ENCODE assay signal across 16 mouse cellular contexts in genomic region chr5:66080529-66081220, GRCm38 (mm10).
DNase-seq lines count a peak whose midpoint lies in the region; ATAC-seq and TF ChIP-seq lines count a peak whose summit lies in the region.
"Had no signal": no experiment of that assay in that cellular context is flagged by ENCODE, and none has a peak within 500 bp of the region (broad histone marks: within the 10 kb centered on the region; RNA-seq: fewer than 3 reads in every experiment).

No protein-coding gene starts in this region.

- peak; percentile 72 for ATAC-seq in stomach, postnatal 0 days (ENCODE audit: low FRiP score, low TSS enrichment)
- ATAC-seq in neural tube, embryonic 15.5 days (ENCODE audit: low FRiP score), result no peak
- ATAC-seq: forebrain, embryonic 15.5 days; midbrain, embryonic 13.5 days had no signal

- TF ChIP-seq EP300 in stomach, postnatal 0 days (optimal IDR thresholded peaks at IDR 0.05), result no peak

- TF ChIP-seq CTCF in lung, adult 2 months (IDR thresholded peaks at IDR 0.05; ENCODE audit: insufficient read depth, low read length), result no peak
- TF ChIP-seq CTCF in stomach, postnatal 0 days (IDR thresholded peaks at IDR 0.05; ENCODE audit: low read depth), result no peak

- peak overlapping the region; percentile 24 for H3K4me3 ChIP-seq in lung, adult 2 months (replicated peaks; ENCODE audit: extremely low read depth, low read depth, low read length)
- peak overlapping the region; percentile 31 for H3K4me3 ChIP-seq in stomach, postnatal 0 days (ENCODE audit: low read depth, low read length)
- no peak overlapping the region for H3K4me3 ChIP-seq in neural tube, embryonic 15.5 days (replicated peaks)
- H3K4me3 ChIP-seq: embryonic facial prominence, embryonic 12.5 days; forebrain, embryonic 15.5 days; layer of hippocampus, adult 2 months; midbrain, embryonic 13.5 days; neural tube, embryonic 13.5 days had no signal

- peak overlapping the region; percentile 35 for H3K9ac ChIP-seq in stomach, postnatal 0 days (ENCODE audit: low read length)
- no peak overlapping the region for H3K9ac ChIP-seq in neural tube, embryonic 15.5 days (replicated peaks)
- H3K9ac ChIP-seq: embryonic facial prominence, embryonic 12.5 days; forebrain, embryonic 15.5 days; midbrain, embryonic 13.5 days; neural tube, embryonic 13.5 days had no signal

- peak overlapping the region; percentile 44 for H3K4me2 ChIP-seq in stomach, postnatal 0 days (replicated peaks; ENCODE audit: low read depth)
- no peak overlapping the region for H3K4me2 ChIP-seq in neural tube, embryonic 15.5 days
- H3K4me2 ChIP-seq: embryonic facial prominence, embryonic 12.5 days; forebrain, embryonic 15.5 days; midbrain, embryonic 13.5 days; neural tube, embryonic 13.5 days had no signal

- 71% methylated on average over 17 of the region's 17 CpGs for WGBS in lung, adult 2 months
- 53% methylated on average over 17 of the region's 17 CpGs for WGBS in stomach, postnatal 0 days
- WGBS in neural tube, embryonic 15.5 days, result 71% methylated on average over 17 of the region's 17 CpGs

- TF ChIP-seq POLR2A in lung, adult 2 months (IDR thresholded peaks at IDR 0.05; ENCODE audit: borderline replicate concordance, extremely low read depth, low read depth, low read length), result peak; percentile 56; the same call in 1 of the 2 replicates

- no peaks in the 10 kb centered on the region for H3K27me3 ChIP-seq in stomach, postnatal 0 days (ENCODE audit: control insufficient read depth, insufficient read depth, low read length)
- no peaks in the 10 kb centered on the region for H3K27me3 ChIP-seq in neural tube, embryonic 15.5 days (replicated peaks)
- H3K27me3 ChIP-seq: embryonic facial prominence, embryonic 12.5 days; forebrain, embryonic 15.5 days; midbrain, embryonic 13.5 days; neural tube, embryonic 13.5 days had no signal

- peak overlapping the region; percentile 94 for H3K27ac ChIP-seq in stomach, postnatal 0 days (replicated peaks)
- no peak overlapping the region for H3K27ac ChIP-seq in neural tube, embryonic 15.5 days (replicated peaks)
- H3K27ac ChIP-seq: embryonic facial prominence, embryonic 12.5 days; forebrain, embryonic 15.5 days; layer of hippocampus, adult 2 months; midbrain, embryonic 13.5 days; neural tube, embryonic 13.5 days had no signal

- no peaks in the 10 kb centered on the region for H3K36me3 ChIP-seq in stomach, postnatal 0 days (ENCODE audit: control insufficient read depth, insufficient read depth, low read length)
- H3K36me3 ChIP-seq in neural tube, embryonic 15.5 days, result no peaks in the 10 kb centered on the region
- H3K36me3 ChIP-seq: embryonic facial prominence, embryonic 12.5 days; forebrain, embryonic 15.5 days; midbrain, embryonic 13.5 days; neural tube, embryonic 13.5 days had no signal

- peak; percentile 36 for DNase-seq in ovary, postnatal 36 days (ENCODE audit: low spot score)
- no peak for DNase-seq in ovary, postnatal 14 days (ENCODE audit: low spot score)
- peak; percentile 89 for DNase-seq in kidney, postnatal 14 days
- peak; percentile 44 for DNase-seq in lung, adult 2 months
- DNase-seq in stomach, postnatal 0 days (ENCODE audit: low spot score), result peak; percentile 78
- no peak for DNase-seq in urinary bladder, postnatal 4 days (ENCODE audit: low spot score in 2 of 2)
- DNase-seq in adrenal gland, postnatal 25 days, result no peak
- DNase-seq: adrenal gland, postnatal 36 days; cerebellum, adult 9-11 months; left cerebral cortex, postnatal 4 days had no signal

- peaks cover 10% of the 10 kb centered on the region for H3K4me1 ChIP-seq in lung, adult 2 months (ENCODE audit: control insufficient read depth, insufficient read depth, low read length)
- H3K4me1 ChIP-seq in stomach, postnatal 0 days (replicated peaks; ENCODE audit: control insufficient read depth, insufficient read depth), result peaks cover 4% of the 10 kb centered on the region; the same call in 1 of the 2 replicates
- no peaks in the 10 kb centered on the region for H3K4me1 ChIP-seq in neural tube, embryonic 15.5 days
- H3K4me1 ChIP-seq: embryonic facial prominence, embryonic 12.5 days; forebrain, embryonic 15.5 days; midbrain, embryonic 13.5 days; neural tube, embryonic 13.5 days had no signal

- H3K9me3 ChIP-seq in stomach, postnatal 0 days (ENCODE audit: control insufficient read depth, low read length), result no peaks in the 10 kb centered on the region
- no peaks in the 10 kb centered on the region for H3K9me3 ChIP-seq in neural tube, embryonic 15.5 days (replicated peaks)
- H3K9me3 ChIP-seq: embryonic facial prominence, embryonic 12.5 days; forebrain, embryonic 15.5 days; midbrain, embryonic 13.5 days; neural tube, embryonic 13.5 days had no signal

Comparison
In these comparisons a context has a peak if more than half of its experiments do, and no peak if none do; other contexts are left out.
1. DNase-seq: peak in ovary, postnatal 36 days (single experiment), kidney, postnatal 14 days (single experiment), lung, adult 2 months (single experiment) and stomach, postnatal 0 days (single experiment); none in ovary, postnatal 14 days (single experiment), urinary bladder, postnatal 4 days (0 of 2) and adrenal gland, postnatal 25 days (single experiment).